Mouse (Mus musculus) heart, embryonic 10.5 days (tissue): ENCODE data around the gene Gm10217. TPM values are rescaled to one million over a fixed set of nuclear protein-coding genes. Genes with fewer than 3 reads are reported as not detected.

Experiments
- polyA plus RNA-seq: library from polyadenylated mRNA; unstranded; fragments of >200 nt; fragmentation: Nextera tagmentation; extraction: Ambion mirVana; gene quantifications from 2 replicates; pipeline ENCODE4 v1.2.1, GENCODE M21; 2016

Gene Gm10217
- polyA plus RNA-seq, 1 experiment from 2014 or later, result not detected

Other genes with a start within 250 kb of the Gm10217 start
- gene Fam155a, start 93.1 kb upstream of the Gm10217 start, polyA plus RNA-seq, result 0.11 and 0.15 TPM in 2 replicates
- 5.5 and 5.8 TPM in 2 replicates for gene Lig4, start 113.4 kb downstream of the Gm10217 start, polyA plus RNA-seq
- 14.2 TPM in 2 replicates for gene Abhd13, start 113.5 kb downstream of the Gm10217 start, polyA plus RNA-seq
- 0.10 TPM in 1 of 2 replicates, not detected in the other for gene Tnfsf13b, start 142.2 kb downstream of the Gm10217 start, polyA plus RNA-seq